Mouse (Mus musculus) embryonic facial prominence, embryonic 11.5 days (tissue): ENCODE data around the gene Olfr522. TPM values are rescaled to one million over a fixed set of nuclear protein-coding genes. Genes with fewer than 3 reads are reported as not detected.

ENCODE experiments used
- ATAC-seq: fragments of 200-750 bp; cut with Nextera tagmentation; replicated peaks from 2 replicates; pipeline ENCODE4 v1.8.0; 2017; ENCODE audit warnings: low read depth; ENCODE audit not compliant: insufficient number of reproducible peaks, low FRiP score, low TSS enrichment
- DNase-seq: peaks from one replicate; pipeline ENCODE4 v3.0.0-alpha.2; 2015; ENCODE audit warnings: low spot score
- H3K27ac ChIP-seq: fragments of 300-500 bp; sonication (generic); replicated peaks from 2 replicates; pipeline ENCODE4 v1.5.1; 2014; ENCODE audit warnings: mild to moderate bottlenecking, low read depth, low read length, control low read depth
- H3K27me3 ChIP-seq: fragments of 300-500 bp; sonication (generic); 2 replicates; pipeline ENCODE4 v1.6.1; 2014; ENCODE audit warnings: mild to moderate bottlenecking, low read length, moderate library complexity, mixed read lengths; ENCODE audit not compliant: control insufficient read depth, insufficient read depth
- H3K36me3 ChIP-seq: fragments of 300-500 bp; sonication (generic); replicated peaks from 2 replicates; pipeline ENCODE4 v1.6.1; 2014; ENCODE audit warnings: low read depth, mild to moderate bottlenecking, low read length, moderate library complexity, mixed read lengths; ENCODE audit not compliant: control insufficient read depth, insufficient read depth
- H3K4me1 ChIP-seq: fragments of 300-500 bp; sonication (generic); 2 replicates; pipeline ENCODE4 v1.6.1; 2014; ENCODE audit warnings: low read length, mixed read lengths; ENCODE audit not compliant: control insufficient read depth, insufficient read depth
- H3K4me2 ChIP-seq: fragments of 300-500 bp; sonication (generic); 2 replicates; pipeline ENCODE4 v1.6.1; 2014; ENCODE audit warnings: low read depth, mild to moderate bottlenecking, control low read depth, low read length, moderate library complexity
- H3K4me3 ChIP-seq: fragments of 300-500 bp; sonication (generic); 2 replicates; pipeline ENCODE4 v1.5.1; 2014; ENCODE audit warnings: low read depth, low read length, control low read depth
- H3K9ac ChIP-seq: fragments of 300-500 bp; sonication (generic); replicated peaks from 2 replicates; pipeline ENCODE4 v1.6.1; 2014; ENCODE audit warnings: mild to moderate bottlenecking, control low read depth, low read length
- H3K9me3 ChIP-seq: fragments of 300-500 bp; sonication (generic); replicated peaks from 2 replicates; pipeline ENCODE4 v1.6.1; 2016; ENCODE audit warnings: mild to moderate bottlenecking, low read length, inconsistent platforms, mixed read lengths; ENCODE audit not compliant: control insufficient read depth
- WGBS: fragments of 180-500 bp; shearing (Covaris S2); extraction: QIAGEN DNeasy Blood & Tissue Kit; methylation state at CpG from one replicate; pipeline ENCODE4 v1.1.7; 2014; 5-methylcytosine and 5-hydroxymethylcytosine counted together
- polyA plus RNA-seq: library from polyadenylated mRNA; unstranded; fragments of >200 nt; fragmentation: Nextera tagmentation; extraction: Ambion mirVana; gene quantifications from 2 replicates; pipeline ENCODE4 v1.2.1, GENCODE M21; 2014

Olfr522 gene
- not detected in 2 replicates for polyA plus RNA-seq

- ATAC-seq (no peak), DNase-seq (no peak)
- no peak within 1 kb of the TSS for H3K4me3 ChIP-seq
- no peak within 1 kb of the TSS for H3K27ac ChIP-seq
- no peaks in the 10 kb centered on the region for H3K36me3 ChIP-seq
- no peaks in the 10 kb centered on the region for H3K4me1 ChIP-seq
- no peak within 1 kb of the TSS for H3K4me2 ChIP-seq
- no peak within 1 kb of the TSS for H3K9ac ChIP-seq
- H3K9me3 ChIP-seq = no peaks in the 10 kb centered on the region
- WGBS = 80% methylated on average over 7 of the region's 7 CpGs
- no peaks in the 10 kb centered on the region for H3K27me3 ChIP-seq
These were observed at the start of gene Olfr522 for GRCm38 (mm10) chr7:140164664-140165063. Gene Olfr522 (minus strand): TSS chr7:140164764.

- DNase-seq (no peak), ATAC-seq (no peak)
- Histone ChIP-seq H3K4me2 (no peak overlapping the region), H3K4me3 (no peak overlapping the region), H3K27ac (no peak overlapping the region), H3K4me1 (no peaks in the 10 kb centered on the region), H3K27me3 (no peaks in the 10 kb centered on the region), H3K9ac (no peak overlapping the region), H3K36me3 (no peaks in the 10 kb centered on the region), H3K9me3 (no peaks in the 10 kb centered on the region)
- 79% methylated on average over 5 of the region's 5 CpGs for WGBS
These were observed 49.3 kb upstream of the Olfr522 start for GRCm38 (mm10) chr7:140213841-140214240.

GRCm38 (mm10) chr7:140208677-140209076, 44.1 kb upstream of the Olfr522 start:
- Histone ChIP-seq H3K4me1 (no peaks in the 10 kb centered on the region), H3K9ac (no peak overlapping the region), H3K4me2 (no peak overlapping the region), H3K9me3 (no peaks in the 10 kb centered on the region), H3K27me3 (no peaks in the 10 kb centered on the region), H3K4me3 (no peak overlapping the region), H3K27ac (no peak overlapping the region), H3K36me3 (no peaks in the 10 kb centered on the region)
- WGBS = 92% methylated on average over 3 of the region's 3 CpGs
- DNase-seq = no peak
- ATAC-seq = no peak

- Histone ChIP-seq H3K9me3 (no peaks in the 10 kb centered on the region), H3K4me3 (no peak overlapping the region), H3K4me1 (no peaks in the 10 kb centered on the region), H3K36me3 (no peaks in the 10 kb centered on the region), H3K27ac (no peak overlapping the region), H3K27me3 (no peaks in the 10 kb centered on the region), H3K9ac (no peak overlapping the region), H3K4me2 (no peak overlapping the region)
- 71% methylated on average over 8 of the region's 8 CpGs for WGBS
- no peak for DNase-seq
- no peak for ATAC-seq
These were observed 43.6 kb upstream of the Olfr522 start for GRCm38 (mm10) chr7:140208153-140208552.

GRCm38 (mm10) chr7:140206904-140207303, 42.3 kb upstream of the Olfr522 start:
- Histone ChIP-seq H3K4me3 (no peak overlapping the region), H3K27ac (no peak overlapping the region), H3K4me2 (no peak overlapping the region), H3K9ac (no peak overlapping the region), H3K27me3 (no peaks in the 10 kb centered on the region), H3K4me1 (no peaks in the 10 kb centered on the region), H3K9me3 (no peaks in the 10 kb centered on the region), H3K36me3 (no peaks in the 10 kb centered on the region)
- ATAC-seq (no peak), DNase-seq (no peak)
- WGBS = 92% methylated on average over 3 of the region's 3 CpGs

GRCm38 (mm10) chr7:140205864-140206263, 41.3 kb upstream of the Olfr522 start, which contains the start of gene Olfr524:
Gene Olfr524 (minus strand): TSS chr7:140205964.
- no peaks in the 10 kb centered on the region for H3K36me3 ChIP-seq
- DNase-seq (no peak), ATAC-seq (no peak)
- H3K9ac ChIP-seq = no peak within 1 kb of the TSS
- H3K27me3 ChIP-seq = no peaks in the 10 kb centered on the region
- H3K27ac ChIP-seq = no peak within 1 kb of the TSS
- no peak within 1 kb of the TSS for H3K4me3 ChIP-seq
- no peaks in the 10 kb centered on the region for H3K9me3 ChIP-seq
- no peaks in the 10 kb centered on the region for H3K4me1 ChIP-seq
- H3K4me2 ChIP-seq = no peak within 1 kb of the TSS

GRCm38 (mm10) chr7:140201090-140201489, 36.5 kb upstream of the Olfr522 start:
- Histone ChIP-seq H3K27ac (no peak overlapping the region), H3K4me1 (no peaks in the 10 kb centered on the region), H3K9me3 (no peaks in the 10 kb centered on the region), H3K4me3 (no peak overlapping the region), H3K4me2 (no peak overlapping the region), H3K27me3 (no peaks in the 10 kb centered on the region), H3K36me3 (no peaks in the 10 kb centered on the region), H3K9ac (no peak overlapping the region)
- DNase-seq = no peak
- WGBS = 84% methylated on average over 4 of the region's 4 CpGs
- no peak for ATAC-seq

GRCm38 (mm10) chr7:140196002-140196401, 31.4 kb upstream of the Olfr522 start:
- no peak overlapping the region for H3K4me2 ChIP-seq
- DNase-seq (no peak), ATAC-seq (no peak)
- H3K27me3 ChIP-seq = no peaks in the 10 kb centered on the region
- H3K36me3 ChIP-seq = no peaks in the 10 kb centered on the region
- no peak overlapping the region for H3K27ac ChIP-seq
- no peaks in the 10 kb centered on the region for H3K9me3 ChIP-seq
- WGBS = 84% methylated on average over 8 of the region's 8 CpGs
- H3K4me3 ChIP-seq = no peak overlapping the region
- H3K4me1 ChIP-seq = no peaks in the 10 kb centered on the region
- H3K9ac ChIP-seq = no peak overlapping the region
